Mouse (Mus musculus) left cerebral cortex, postnatal 25 days (tissue): ENCODE measurements around the gene Pomgnt2. TPM values are rescaled to one million over a fixed set of nuclear protein-coding genes. Genes with fewer than 3 reads are reported as not detected.

ENCODE experiments used
- DNase-seq, 2 experiments: peaks; one replicate each; pipeline ENCODE4 v3.0.0; 2022; ENCODE audit warnings: low spot score in 2 of 2, mixed read lengths in 1 of 2
- intact Hi-C: fragments of 180-260 bp; cut with DNase I; formaldehyde crosslinking; loops from one replicate; pipeline ENCODE4 v1.15.1; 2025
- total RNA-seq, 2 experiments: library from RNA; stranded (reverse); gene quantifications; 2 replicates each; pipeline ENCODE4 v1.2.3; 2021

Gene Pomgnt2
- total RNA-seq, 2 experiments from 2014 or later, result 34.3 to 43.1 TPM

- DNase-seq, result no peak
- intact Hi-C loops, result no loop called here
These were observed 15.9 kb downstream of the Pomgnt2 start for GRCm38 (mm10) chr9:121981046-121981445.

DNA sequence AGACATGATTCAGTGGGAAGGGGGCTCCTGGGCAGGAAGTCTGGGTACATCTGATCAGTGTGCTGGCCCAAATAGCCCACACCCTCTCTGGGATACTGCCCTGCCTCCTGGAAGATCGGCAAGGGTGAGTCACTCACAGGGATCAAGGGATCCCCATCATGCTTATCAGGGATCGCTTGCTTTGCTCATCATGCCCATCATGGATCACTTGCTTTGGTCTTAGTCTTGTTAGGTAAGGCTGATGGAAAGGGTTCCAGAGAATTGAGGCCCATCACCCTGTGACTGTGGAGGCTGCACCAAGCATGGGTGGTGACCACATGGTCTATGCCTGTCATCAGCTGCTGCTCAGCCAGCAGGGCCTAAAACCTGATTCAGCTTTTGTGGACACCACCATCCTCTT lies 21.6 kb downstream of the Pomgnt2 start:
- intact Hi-C loops, result no loop called here
- DNase-seq, result no peak

DNA sequence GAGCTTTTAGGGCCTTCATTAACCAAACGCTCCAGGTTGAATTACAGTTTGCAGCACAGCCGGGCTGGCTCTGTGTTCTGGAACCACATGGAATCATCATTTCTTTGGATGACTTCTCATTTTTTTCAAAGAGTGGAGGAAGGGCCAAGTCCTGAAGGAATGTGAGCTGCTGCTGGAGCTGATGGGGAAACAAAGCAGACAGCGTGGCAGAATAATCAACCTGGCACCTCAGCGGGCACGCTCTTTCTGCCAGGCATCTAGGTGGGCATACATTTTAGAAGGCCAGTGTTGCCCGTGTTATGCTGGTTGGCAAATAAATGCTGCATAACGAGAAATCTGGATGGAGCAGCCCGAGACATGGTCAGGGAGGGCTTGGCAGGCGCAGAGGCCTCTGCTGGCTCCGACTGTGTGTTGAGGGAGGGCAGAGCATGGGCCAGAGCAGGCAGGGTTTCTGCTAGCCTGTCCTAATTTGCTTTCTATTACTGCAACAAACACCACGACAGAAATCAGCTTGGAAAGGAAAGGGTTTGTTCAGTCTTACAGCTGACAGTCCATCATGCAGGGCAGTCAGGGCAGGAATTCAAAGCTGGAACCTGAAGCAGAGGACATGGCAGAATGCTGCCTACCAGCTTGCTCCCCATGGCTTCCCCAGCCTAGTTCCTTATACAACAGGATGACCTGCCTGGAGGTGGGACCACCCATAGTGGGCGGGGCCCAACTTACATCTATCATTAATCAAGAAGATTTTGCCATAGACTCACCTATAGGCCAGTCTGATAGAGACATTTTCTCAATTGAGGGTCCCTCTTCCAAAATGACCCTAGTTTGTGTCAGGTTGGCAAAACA lies 22.5 kb downstream of the Pomgnt2 start:
- intact Hi-C loops, result no loop called here

GRCm38 (mm10) chr9:121973207-121973606 lies 23.7 kb downstream of the Pomgnt2 start:
- DNase-seq, result no peak
- intact Hi-C loops, result no loop called here

More for the DNA sequence above, 22.5 kb downstream of the Pomgnt2 start:
- DNase-seq, result no peak

- intact Hi-C loops, result no loop called here
- no peak for DNase-seq
These were observed 27.0 kb downstream of the Pomgnt2 start for GRCm38 (mm10) chr9:121969841-121970381.

- no peak for DNase-seq
- intact Hi-C loops, result no loop called here
These were observed 28.7 kb downstream of the Pomgnt2 start for GRCm38 (mm10) chr9:121968258-121968657.

GRCm38 (mm10) chr9:121964941-121965340 lies 32.0 kb downstream of the Pomgnt2 start:
- no peak for DNase-seq
- intact Hi-C loops, result no loop called here

- intact Hi-C loops, result no loop called here
These were observed 36.8 kb downstream of the Pomgnt2 start for GRCm38 (mm10) chr9:121959966-121960635.

DNA sequence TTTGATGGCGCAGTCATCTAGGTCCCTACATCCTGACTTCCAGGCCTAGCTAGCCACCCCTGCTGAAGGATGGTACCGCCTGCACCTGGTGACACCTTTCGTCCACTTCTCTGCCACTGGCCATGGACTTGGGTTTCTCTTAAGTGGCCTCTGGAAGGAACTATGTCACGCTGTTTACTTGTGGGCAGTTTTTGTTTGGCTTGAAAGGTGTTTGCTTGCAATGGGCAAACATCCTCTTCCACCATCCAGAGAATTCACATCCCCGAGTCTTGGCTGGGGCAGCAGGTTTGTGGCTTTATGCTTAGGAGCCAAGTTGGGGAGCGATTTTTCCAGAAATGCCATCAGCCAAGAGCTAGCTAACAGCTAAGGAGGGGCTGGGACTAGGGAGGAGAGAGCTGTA lies 44.3 kb downstream of the Pomgnt2 start:
- intact Hi-C loops, result no loop called here

More at GRCm38 (mm10) chr9:121959966-121960635, 36.8 kb downstream of the Pomgnt2 start:
- DNase-seq, result no peak

DNA sequence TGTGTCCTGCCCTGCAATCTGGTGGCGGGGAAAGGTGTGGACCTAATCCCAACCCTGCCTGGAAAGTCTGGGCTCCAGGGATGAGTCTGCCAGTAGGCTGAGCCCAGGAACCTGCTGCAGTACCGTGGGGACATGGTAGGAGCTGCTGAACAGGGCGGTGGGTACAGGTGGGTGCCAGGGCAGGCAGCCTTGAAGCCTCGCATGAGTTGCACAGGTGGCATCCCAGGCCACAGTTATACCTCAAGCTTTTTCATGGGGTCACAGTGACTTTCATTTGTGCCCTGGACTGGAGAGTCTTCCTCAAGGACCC lies 45.8 kb downstream of the Pomgnt2 start:
- intact Hi-C loops, result no loop called here

More for the DNA sequence above, 44.3 kb downstream of the Pomgnt2 start:
- no peak for DNase-seq

DNA sequence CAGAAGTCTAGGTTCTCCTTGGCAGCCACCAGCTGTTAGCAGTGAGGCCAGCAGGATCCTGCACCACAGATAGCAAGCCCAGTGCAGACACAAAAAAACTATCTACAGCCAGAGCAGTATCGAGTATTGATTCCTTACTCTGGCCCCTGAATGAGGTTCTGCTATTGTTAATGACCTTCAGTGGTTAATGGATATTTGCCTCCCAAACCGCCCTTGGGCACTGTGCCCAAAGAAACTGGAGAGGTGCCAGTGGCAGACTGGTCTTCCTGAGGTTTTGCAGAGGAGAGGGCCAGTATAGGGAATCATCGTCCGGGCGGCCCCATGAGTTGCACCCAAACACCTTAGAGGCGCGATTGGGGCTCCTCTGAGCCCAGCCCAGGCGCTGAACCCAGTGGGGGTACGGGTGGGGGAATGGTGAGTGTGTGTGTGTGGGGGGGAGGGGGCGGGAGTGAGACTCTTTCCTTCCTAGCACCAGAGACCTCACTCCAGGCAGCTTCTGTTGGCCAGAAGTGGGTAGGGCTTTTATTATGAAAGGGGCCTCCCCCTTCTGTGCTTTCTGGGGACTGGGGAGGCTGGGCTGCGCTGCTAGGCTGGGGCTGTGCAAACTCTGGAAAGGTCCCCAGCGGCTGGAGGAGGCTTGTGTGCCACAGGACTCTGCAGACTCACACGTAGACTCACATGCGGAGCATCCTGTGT lies 46.3 kb downstream of the Pomgnt2 start, which contains the start of gene Fam198a:
TSS of gene Fam198a (plus strand) at position 571 of the 696 bp plus-strand sequence.
- intact Hi-C loops, result no loop called here
- DNase-seq, result no peak

More for the DNA sequence above, 45.8 kb downstream of the Pomgnt2 start:
- no peak for DNase-seq

GRCm38 (mm10) chr9:121948431-121948830 lies 48.5 kb downstream of the Pomgnt2 start:
- DNase-seq, result peak in 1 of 2 experiments; percentile 51
- intact Hi-C loops, result no loop called here

DNA sequence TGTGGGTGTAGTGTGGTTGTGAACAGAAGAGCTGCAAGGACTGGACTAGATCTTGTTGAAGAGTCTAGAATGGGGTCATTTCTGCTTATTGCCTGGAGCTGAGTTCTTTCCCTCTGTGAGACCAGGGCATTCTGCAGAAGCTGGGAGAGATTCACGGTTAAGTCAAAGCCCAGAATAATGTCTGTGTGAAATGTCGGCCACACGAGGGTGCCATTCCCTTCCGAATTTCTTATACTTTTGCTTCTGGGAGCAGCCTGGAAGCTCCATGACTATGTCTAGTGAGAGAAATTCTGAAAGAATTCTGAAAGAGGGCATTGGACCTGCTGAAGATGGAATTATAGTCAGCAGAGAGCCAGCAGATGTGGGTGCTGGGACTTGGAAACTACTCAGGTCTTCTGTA lies 49.1 kb downstream of the Pomgnt2 start:
- intact Hi-C loops, result loop anchor here (1.0 kb wide), 1 partner anchor 38 kb away; no protein-coding TSS in a partner anchor
- DNase-seq, result peak; percentile 76 to 90

DNA sequence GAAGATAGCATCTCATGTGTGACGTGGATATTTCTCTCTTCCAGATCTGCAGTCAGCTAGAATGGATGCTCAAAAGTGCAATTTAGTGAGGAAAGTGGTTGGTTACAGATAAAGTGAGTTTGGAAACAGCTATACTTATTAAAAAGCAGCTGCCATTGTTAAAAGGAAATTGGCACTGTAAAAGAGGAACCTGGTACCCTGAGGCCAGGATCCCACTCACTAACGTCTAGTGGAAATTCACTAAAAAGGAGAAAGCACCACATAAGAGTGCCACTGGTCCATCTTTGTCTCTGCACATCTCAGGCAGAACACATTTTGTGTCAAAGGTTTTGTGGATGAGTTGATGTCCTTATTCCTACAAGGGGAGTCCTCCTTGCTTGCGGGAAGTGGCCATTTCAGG lies 53.3 kb downstream of the Pomgnt2 start:
- intact Hi-C loops, result no loop called here
- no peak for DNase-seq

DNA sequence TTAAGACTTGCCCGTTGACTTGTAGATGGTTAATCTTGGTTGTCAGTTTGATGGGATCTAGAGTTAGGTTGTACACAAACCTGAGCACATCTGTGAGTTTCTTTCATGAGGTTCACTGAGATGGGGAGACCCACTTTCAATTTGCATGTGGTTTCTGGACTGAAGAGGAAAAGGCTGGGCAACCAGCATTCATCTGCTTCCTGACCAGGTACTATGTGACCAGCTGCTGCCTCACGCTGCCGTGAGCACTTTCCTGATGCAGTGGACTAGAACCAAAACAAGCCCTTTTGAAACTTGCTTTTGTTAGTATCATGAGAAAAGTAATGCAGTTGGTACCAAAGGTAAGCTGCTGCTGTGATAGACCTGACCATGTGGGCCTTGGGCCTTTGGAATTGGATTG lies 53.9 kb downstream of the Pomgnt2 start:
- intact Hi-C loops, result no loop called here
- no peak for DNase-seq

- intact Hi-C loops, result no loop called here
- peak in 1 of 2 experiments; percentile 29 for DNase-seq
These were observed 59.0 kb downstream of the Pomgnt2 start for GRCm38 (mm10) chr9:121937944-121938355.

- intact Hi-C loops, result no loop called here
- no peak for DNase-seq
These were observed 59.5 kb downstream of the Pomgnt2 start for GRCm38 (mm10) chr9:121937451-121937864.

DNA sequence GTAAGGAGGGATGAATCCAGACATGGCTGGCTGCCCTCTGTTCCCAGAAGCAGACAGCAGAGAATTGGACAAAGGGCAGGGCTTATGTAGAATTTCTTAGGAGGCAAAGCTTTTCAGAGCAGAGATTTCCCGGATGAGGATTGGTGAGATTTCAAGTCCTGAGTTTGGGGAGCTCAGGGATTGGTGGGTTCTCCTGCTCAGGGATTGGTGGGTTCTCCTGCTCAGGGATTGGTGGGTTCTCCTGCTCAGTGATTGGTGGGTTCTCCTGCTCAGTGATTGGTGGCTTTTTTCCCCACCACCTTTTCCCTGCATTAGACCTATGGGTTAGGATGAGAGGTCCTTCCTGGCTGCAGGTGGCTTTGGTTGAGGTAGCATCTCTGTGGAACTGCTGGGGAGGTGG lies 60.0 kb downstream of the Pomgnt2 start:
- peak in 1 of 2 experiments; percentile 30 for DNase-seq
- intact Hi-C loops, result no loop called here

GRCm38 (mm10) chr9:121934856-121935255 lies 62.1 kb downstream of the Pomgnt2 start:
- intact Hi-C loops, result no loop called here
- peak in 1 of 2 experiments; percentile 60 for DNase-seq
